Mouse (Mus musculus): ENCODE results near the gene Ctnnd2. TPM values are rescaled to one million over a fixed set of nuclear protein-coding genes. Genes with fewer than 3 reads are reported as not detected.

Gene Ctnnd2
- total and polyA plus RNA-seq, 2 experiments = 0.02 to 0.28 TPM

DNA sequence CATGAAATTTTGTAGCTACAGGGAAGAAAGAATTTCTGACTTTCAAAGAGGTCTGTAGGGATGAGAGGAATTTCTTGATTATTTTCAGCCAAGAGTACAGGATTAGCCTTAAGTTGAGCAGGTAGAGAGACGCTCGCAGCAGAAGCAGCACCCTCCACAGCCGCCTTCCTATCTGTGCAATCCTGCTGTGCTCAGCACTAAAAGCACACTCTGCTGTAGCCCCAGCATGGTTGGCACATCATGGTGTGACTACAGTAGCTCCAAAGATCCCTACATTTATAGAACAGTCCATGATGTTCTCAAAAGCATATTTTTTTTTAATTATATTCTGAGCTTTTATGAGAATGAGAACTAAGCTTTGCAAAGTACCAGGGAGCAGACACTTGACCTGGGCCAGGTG is 850.1 kb downstream of the Ctnnd2 start:
- no peak overlapping the region for H3K27ac ChIP-seq (replicated peaks; ENCODE audit: insufficient read depth, low read depth, low read length)
- H3K9ac ChIP-seq (ENCODE audit: low read depth, low read length) = no peak overlapping the region
- DNase-seq (ENCODE audit: extremely low read depth, low read depth, low spot score) = no peak
- TF ChIP-seq CTCF (IDR thresholded peaks at IDR 0.05; ENCODE audit: low read depth, low read length) (no peak), POLR2A (IDR thresholded peaks at IDR 0.05; ENCODE audit: extremely low read depth, insufficient read depth, low read length) (no peak)
- H3K27me3 ChIP-seq (ENCODE audit: control insufficient read depth, insufficient read depth, low read length) = no peaks in the 10 kb centered on the region
- H3K4me1 ChIP-seq (ENCODE audit: control insufficient read depth, insufficient read depth, low read length) = no peaks in the 10 kb centered on the region
- no peak overlapping the region for H3K4me3 ChIP-seq (ENCODE audit: insufficient read depth, low read depth, low read length)
- no peaks in the 10 kb centered on the region for H3K36me3 ChIP-seq (ENCODE audit: control insufficient read depth, insufficient read depth, low read length)
- 83% methylated on average over 3 of the region's 3 CpGs for WGBS
- H3K79me2 ChIP-seq (ENCODE audit: control insufficient read depth, insufficient read depth, low read length) = no peaks in the 10 kb centered on the region

DNA sequence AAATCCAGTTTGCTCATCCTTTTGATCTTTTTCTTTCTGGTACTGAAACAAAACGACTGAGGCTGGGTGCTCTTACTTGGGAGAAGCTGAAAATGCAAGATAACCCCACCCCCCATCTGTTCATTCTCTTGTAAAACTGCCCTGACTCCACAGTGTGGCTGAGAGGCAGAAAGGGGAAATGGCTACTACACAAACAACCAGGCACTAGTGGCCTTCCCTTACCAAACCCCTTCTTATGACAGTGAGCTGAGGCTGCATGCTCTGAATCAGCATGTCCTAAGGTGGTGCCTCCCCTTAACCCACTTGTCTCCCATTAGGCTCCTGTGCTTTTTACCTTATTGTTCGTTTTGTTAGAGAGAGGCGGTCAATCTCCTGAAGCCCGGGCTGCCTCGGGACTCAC is 851.4 kb downstream of the Ctnnd2 start:
- 60% methylated on average over 5 of the region's 5 CpGs for WGBS
- no peaks in the 10 kb centered on the region for H3K36me3 ChIP-seq (ENCODE audit: control insufficient read depth, insufficient read depth, low read length)
- H3K27me3 ChIP-seq (ENCODE audit: control insufficient read depth, insufficient read depth, low read length) = no peaks in the 10 kb centered on the region
- H3K4me1 ChIP-seq (ENCODE audit: control insufficient read depth, insufficient read depth, low read length) = no peaks in the 10 kb centered on the region
- TF ChIP-seq POLR2A (IDR thresholded peaks at IDR 0.05; ENCODE audit: extremely low read depth, insufficient read depth, low read length) (no peak), CTCF (IDR thresholded peaks at IDR 0.05; ENCODE audit: low read depth, low read length) (no peak)
- DNase-seq (ENCODE audit: extremely low read depth, low read depth, low spot score) = no peak
- H3K79me2 ChIP-seq (ENCODE audit: control insufficient read depth, insufficient read depth, low read length) = no peaks in the 10 kb centered on the region
- no peak overlapping the region for H3K27ac ChIP-seq (replicated peaks; ENCODE audit: insufficient read depth, low read depth, low read length)
- no peak overlapping the region for H3K4me3 ChIP-seq (ENCODE audit: insufficient read depth, low read depth, low read length)
- H3K9ac ChIP-seq (ENCODE audit: low read depth, low read length) = no peak overlapping the region

DNA sequence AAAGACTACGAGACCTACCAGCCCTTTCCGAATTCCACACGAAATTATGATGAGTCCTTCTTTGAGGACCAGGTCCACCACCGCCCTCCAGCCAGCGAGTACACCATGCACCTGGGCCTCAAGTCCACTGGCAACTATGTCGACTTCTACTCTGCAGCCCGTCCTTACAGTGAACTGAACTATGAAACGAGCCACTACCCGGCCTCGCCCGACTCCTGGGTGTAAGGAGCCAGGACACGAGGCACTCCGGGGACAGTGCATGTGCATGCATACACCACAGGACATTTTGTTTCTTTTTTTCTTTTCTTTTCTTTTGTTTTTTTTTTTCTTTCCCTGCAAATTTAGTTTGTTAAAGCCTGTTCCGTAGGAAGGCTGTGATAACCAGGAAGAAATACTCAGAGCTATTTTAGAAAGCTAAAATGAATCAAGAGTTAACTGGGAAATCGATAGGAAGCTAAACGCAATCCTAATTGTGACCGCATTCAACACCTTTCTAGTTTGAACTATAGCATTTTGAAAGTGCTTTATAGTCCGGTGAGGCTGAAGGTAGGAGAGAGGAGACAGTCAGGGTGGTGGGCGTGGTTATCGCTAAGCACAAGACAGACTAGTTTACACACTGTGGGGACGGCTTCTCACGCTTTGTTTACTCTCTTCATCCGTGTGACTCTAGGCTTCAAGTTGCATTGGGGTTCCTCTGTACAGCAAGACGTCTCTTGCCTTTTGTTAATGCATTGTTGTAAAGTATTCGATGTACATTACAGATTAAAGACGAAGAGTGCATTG is 855.2 kb downstream of the Ctnnd2 start:
- Histone ChIP-seq H3K4me3 (ENCODE audit: insufficient read depth, low read depth, low read length) (no peak overlapping the region), H3K36me3 (ENCODE audit: control insufficient read depth, insufficient read depth, low read length) (no peaks in the 10 kb centered on the region), H3K4me1 (ENCODE audit: control insufficient read depth, insufficient read depth, low read length) (no peaks in the 10 kb centered on the region), H3K9ac (ENCODE audit: low read depth, low read length) (no peak overlapping the region), H3K79me2 (ENCODE audit: control insufficient read depth, insufficient read depth, low read length) (no peaks in the 10 kb centered on the region), H3K27ac (replicated peaks; ENCODE audit: insufficient read depth, low read depth, low read length) (no peak overlapping the region), H3K27me3 (ENCODE audit: control insufficient read depth, insufficient read depth, low read length) (peaks cover 3% of the 10 kb centered on the region; the same call in 1 of the 2 replicates)
- WGBS = 73% methylated on average over 26 of the region's 26 CpGs
- TF ChIP-seq POLR2A (IDR thresholded peaks at IDR 0.05; ENCODE audit: extremely low read depth, insufficient read depth, low read length) (no peak), CTCF (IDR thresholded peaks at IDR 0.05; ENCODE audit: low read depth, low read length) (no peak)
- no peak for DNase-seq (ENCODE audit: extremely low read depth, low read depth, low spot score)

DNA sequence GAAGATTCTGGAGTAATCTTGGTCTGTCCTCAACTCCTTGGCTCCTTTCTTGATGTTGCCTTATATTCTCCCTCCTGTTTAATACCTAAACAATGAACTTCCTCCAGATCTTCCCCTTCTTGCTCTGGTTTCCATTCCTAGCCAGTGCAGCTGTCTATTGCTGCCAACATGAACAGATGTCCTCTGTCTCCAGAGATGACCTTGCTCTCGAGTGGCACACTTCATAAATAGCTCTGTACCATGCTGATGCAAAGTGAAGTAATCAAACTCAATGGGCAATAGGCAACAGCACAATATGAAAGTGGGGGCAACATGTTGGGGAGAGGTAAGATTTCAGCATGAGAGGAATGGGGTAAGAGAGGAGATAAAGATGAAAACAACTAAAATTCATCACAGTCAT is 872.6 kb downstream of the Ctnnd2 start:
- Histone ChIP-seq H3K9ac (ENCODE audit: low read depth, low read length) (no peak overlapping the region), H3K27ac (replicated peaks; ENCODE audit: insufficient read depth, low read depth, low read length) (no peak overlapping the region), H3K27me3 (ENCODE audit: control insufficient read depth, insufficient read depth, low read length) (no peaks in the 10 kb centered on the region), H3K4me1 (ENCODE audit: control insufficient read depth, insufficient read depth, low read length) (no peaks in the 10 kb centered on the region), H3K36me3 (ENCODE audit: control insufficient read depth, insufficient read depth, low read length) (no peaks in the 10 kb centered on the region), H3K79me2 (ENCODE audit: control insufficient read depth, insufficient read depth, low read length) (no peaks in the 10 kb centered on the region), H3K4me3 (ENCODE audit: insufficient read depth, low read depth, low read length) (no peak overlapping the region)
- 35% methylated on average over 1 of the region's 1 CpGs for WGBS
- no peak for DNase-seq (ENCODE audit: extremely low read depth, low read depth, low spot score)
- no peak for TF ChIP-seq POLR2A (IDR thresholded peaks at IDR 0.05; ENCODE audit: extremely low read depth, insufficient read depth, low read length)
- no peak for TF ChIP-seq CTCF (IDR thresholded peaks at IDR 0.05; ENCODE audit: low read depth, low read length)

DNA sequence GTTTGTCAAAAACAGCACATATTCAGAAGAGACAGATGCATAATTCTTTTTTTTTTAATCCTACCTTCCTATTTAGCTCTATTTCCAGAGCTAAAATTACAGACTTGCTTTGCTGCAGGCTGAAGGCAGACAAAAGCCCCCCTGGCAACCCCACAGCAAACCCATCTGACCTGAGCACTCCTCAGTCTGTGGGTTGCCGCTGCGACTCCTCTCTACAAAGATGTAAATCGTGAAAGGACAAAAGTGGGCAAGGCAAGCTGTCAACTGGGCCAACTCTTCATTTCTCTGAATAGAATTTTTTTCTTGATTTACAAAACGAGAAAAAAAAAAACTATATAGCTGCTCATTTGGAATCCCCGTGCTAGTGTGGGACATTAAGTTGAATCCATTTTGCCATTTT is 879.1 kb downstream of the Ctnnd2 start:
- TF ChIP-seq CTCF (IDR thresholded peaks at IDR 0.05; ENCODE audit: low read depth, low read length) (no peak), POLR2A (IDR thresholded peaks at IDR 0.05; ENCODE audit: extremely low read depth, insufficient read depth, low read length) (no peak)
- Histone ChIP-seq H3K9ac (ENCODE audit: low read depth, low read length) (no peak overlapping the region), H3K79me2 (ENCODE audit: control insufficient read depth, insufficient read depth, low read length) (no peaks in the 10 kb centered on the region), H3K4me3 (ENCODE audit: insufficient read depth, low read depth, low read length) (no peak overlapping the region), H3K27ac (replicated peaks; ENCODE audit: insufficient read depth, low read depth, low read length) (no peak overlapping the region), H3K27me3 (ENCODE audit: control insufficient read depth, insufficient read depth, low read length) (0 out of 2 replicates have a peak, but pooled peaks cover 2% of the 10 kb centered on the region), H3K4me1 (ENCODE audit: control insufficient read depth, insufficient read depth, low read length) (no peaks in the 10 kb centered on the region), H3K36me3 (ENCODE audit: control insufficient read depth, insufficient read depth, low read length) (no peaks in the 10 kb centered on the region)
- 88% methylated on average over 5 of the region's 5 CpGs for WGBS
- no peak for DNase-seq (ENCODE audit: extremely low read depth, low read depth, low spot score)

DNA sequence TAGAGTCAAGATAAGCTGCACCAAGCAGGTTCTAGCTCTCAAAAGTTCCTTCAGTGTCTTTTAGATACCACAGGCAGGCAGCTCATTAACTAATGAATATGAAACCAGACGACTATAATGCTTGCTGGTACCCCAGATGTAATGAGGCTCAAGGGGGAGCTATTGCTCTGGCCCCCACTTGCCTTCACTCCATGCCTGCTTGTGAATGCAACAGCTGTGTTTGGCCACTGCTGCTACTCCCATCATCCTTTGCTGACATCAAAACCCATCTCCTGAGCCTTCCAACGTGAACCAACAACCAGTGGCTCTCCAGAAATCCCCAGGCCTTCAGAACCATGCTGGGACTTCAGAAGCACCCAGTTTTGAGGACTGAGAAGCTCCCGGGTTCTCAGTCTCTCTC is 883.8 kb downstream of the Ctnnd2 start:
- H3K9ac ChIP-seq (ENCODE audit: low read depth, low read length) = no peak overlapping the region
- TF ChIP-seq POLR2A (IDR thresholded peaks at IDR 0.05; ENCODE audit: extremely low read depth, insufficient read depth, low read length) = no peak
- peak; percentile 10; the same call in 1 of the 2 replicates for TF ChIP-seq CTCF (IDR thresholded peaks at IDR 0.05; ENCODE audit: low read depth, low read length)
- H3K4me1 ChIP-seq (ENCODE audit: control insufficient read depth, insufficient read depth, low read length) = no peaks in the 10 kb centered on the region
- H3K36me3 ChIP-seq (ENCODE audit: control insufficient read depth, insufficient read depth, low read length) = no peaks in the 10 kb centered on the region
- 50% methylated on average over 3 of the region's 3 CpGs for WGBS
- no peaks in the 10 kb centered on the region for H3K79me2 ChIP-seq (ENCODE audit: control insufficient read depth, insufficient read depth, low read length)
- no peak overlapping the region for H3K4me3 ChIP-seq (ENCODE audit: insufficient read depth, low read depth, low read length)
- DNase-seq (ENCODE audit: extremely low read depth, low read depth, low spot score) = peak; percentile 2
- H3K27ac ChIP-seq (replicated peaks; ENCODE audit: insufficient read depth, low read depth, low read length) = no peak overlapping the region
- H3K27me3 ChIP-seq (ENCODE audit: control insufficient read depth, insufficient read depth, low read length) = no peaks in the 10 kb centered on the region
